Mouse (Mus musculus) erythroblast, adult 5-6 weeks (primary cell): ENCODE data around the gene Slc37a3. TPM values are rescaled to one million over a fixed set of nuclear protein-coding genes. Genes with fewer than 3 reads are reported as not detected.

Experiments
- ATAC-seq: replicated peaks from 2 replicates; pipeline ENCODE4 v1.8.0; 2016; ENCODE audit warnings: moderate number of reproducible peaks, mild to moderate bottlenecking, moderate TSS enrichment, inconsistent platforms; ENCODE audit not compliant: poor library complexity, low FRiP score, severe bottlenecking
- total RNA-seq, 2 experiments: library from RNA; stranded (forward) in 1 of 2; stranded (reverse) in 1 of 2; fragments of 150-400 nt in 1 of 2; fragments of 200-764, 138-1000 nt in 1 of 2; gene quantifications; 2 replicates each; pipeline versions ENCODE4 v1.2.3 to v1.2.4; 2015 to 2017; ENCODE audit warnings: low replicate concordance in 2 of 2

The Slc37a3 gene
- total RNA-seq (2015; ENCODE audit: low replicate concordance) (0.42 and 3.1 TPM in 2 replicates), total RNA-seq (2017; ENCODE audit: low replicate concordance) (1.7 and 9.2 TPM in 2 replicates)

DNA sequence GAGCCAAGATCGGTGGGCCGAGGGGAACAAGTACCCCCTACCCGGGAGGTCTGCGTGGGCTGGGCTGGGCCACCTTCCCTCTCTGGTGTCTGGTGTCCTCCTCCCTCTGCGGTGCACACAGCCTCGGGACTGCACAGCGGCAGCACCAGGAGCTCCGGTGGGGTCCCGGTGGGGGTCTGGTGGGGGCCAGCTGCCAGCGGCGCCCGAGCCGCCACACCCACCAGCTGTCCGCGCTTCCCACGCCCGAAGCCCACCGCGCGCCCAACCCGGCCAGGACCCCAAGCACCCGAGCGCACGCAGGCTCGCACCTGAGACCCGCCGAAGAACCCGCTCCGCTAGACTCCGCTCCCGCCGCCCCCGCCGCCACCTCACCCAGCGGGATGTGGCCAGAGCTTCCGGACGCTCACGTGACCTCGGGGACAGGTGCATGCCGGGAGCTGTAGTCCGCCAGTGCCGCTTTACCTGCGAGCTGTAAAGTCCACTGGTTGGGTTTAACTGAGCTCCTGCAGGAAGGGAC lies at the start of gene Slc37a3:
Gene Slc37a3 (minus strand): TSS at position 365 of the 517 bp plus-strand sequence.
- ATAC-seq: peak; percentile 96

GRCm38 (mm10) chr6:39426725-39427124 lies 49.2 kb upstream of the Slc37a3 start:
- no peak for ATAC-seq

DNA sequence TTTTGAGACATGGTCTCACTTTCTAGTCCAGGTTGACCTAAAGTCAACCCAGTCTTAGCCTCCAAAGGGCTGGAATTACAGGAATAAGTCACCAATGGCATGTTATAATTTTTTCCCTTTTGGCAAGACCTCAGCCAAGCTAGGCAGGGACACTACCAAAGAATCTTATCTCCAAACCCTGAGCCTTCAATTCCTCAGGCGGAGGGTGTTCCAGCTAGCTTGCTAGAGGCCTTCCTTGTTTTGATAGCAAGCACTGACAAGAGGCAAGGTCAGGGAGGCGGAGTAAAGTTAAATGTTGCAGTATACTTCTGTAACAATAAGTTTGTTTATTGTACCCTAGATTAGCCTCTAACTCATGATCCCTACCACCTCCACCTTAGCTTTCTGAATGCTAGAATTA lies 47.7 kb upstream of the Slc37a3 start:
- no peak for ATAC-seq

- ATAC-seq: peak; percentile 52
These were observed 46.2 kb upstream of the Slc37a3 start for GRCm38 (mm10) chr6:39423686-39424085.

DNA sequence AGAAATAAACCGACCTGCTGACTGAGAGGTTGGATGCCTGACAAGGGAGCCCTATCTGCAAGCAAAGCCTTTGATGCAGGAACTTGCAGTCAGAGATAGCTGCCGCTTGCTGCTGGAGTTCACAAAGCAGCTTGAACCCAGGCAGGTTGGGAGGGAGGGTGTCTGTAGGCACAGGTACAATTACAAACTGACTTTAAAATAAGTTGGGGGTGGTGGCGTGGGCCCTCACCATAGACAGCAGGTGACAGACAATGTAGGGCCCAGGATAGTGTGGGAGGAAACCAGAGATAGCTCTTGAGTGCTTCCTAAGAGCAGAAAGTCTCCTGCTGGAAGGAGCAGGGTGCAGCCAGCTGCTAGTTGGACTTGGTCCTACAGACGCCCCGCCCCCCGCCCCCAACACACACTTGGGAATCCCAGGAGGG lies 45.7 kb upstream of the Slc37a3 start:
- ATAC-seq: peak; percentile 31; the same call in 1 of the 2 replicates

DNA sequence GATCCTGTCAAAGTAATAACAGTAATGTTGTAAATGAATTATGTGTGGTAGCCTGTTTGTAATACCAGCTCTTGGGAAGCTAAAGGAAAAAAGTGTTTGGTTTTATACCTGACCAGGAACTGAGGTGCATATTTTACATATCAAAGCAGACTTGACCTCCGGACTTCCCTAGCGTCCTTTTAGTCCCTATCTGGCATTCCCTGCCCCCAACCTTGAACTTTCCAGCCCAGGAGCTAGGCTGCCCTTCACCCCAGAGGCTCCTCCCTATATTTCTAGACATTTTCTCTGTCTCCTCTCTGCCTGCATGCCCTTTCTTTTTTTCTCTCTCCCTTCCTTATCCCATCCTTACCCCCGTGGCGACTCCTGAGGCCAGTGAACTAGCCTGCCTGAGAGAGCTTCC lies 43.4 kb upstream of the Slc37a3 start:
- no peak for ATAC-seq

DNA sequence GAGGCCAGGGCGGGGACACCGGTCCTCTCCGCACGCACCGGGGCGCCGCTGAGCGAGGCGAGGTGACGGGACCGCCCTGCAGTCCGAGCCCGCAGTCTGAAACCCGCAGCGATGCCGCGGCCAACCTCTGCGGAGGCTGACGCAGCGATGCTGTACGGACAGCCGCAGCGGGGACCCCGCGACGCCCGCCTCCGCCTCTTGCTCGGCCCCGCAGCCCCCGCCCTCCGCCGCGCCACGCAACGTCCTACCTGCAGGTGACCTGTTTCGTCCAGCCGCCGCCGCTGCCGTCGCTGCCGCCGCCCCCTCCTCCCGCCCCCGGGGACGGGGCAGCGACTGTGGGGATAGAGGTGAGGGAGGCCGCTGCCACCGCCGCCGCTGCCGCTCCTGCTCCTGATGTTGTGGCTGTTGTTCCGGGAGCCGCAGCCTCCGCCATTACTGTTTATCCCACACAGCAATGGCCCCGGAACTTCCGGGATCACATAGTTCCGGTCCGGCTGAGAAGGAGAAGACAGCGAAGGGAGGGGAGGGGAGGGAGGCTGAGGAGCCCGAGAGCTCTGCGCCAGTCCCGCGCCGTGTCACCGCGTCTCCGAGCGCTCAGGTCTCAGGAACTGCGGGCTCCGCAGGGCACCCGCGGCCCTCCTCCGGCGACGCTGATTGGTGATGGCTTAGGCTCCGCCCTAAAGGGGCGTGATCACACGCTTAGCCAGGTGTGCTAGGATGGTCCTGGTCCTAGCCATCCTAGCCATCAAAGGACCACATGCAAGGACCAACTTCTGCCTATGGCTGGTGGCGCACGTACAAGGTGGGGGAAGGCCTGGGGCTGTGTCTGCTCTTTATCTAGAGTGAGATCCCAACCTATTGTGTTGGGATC lies 42.6 kb upstream of the Slc37a3 start, which contains the start of gene Mkrn1:
Gene Mkrn1 (minus strand): TSS at position 612 of the 871 bp plus-strand sequence.
- ATAC-seq: peak; percentile 69

DNA sequence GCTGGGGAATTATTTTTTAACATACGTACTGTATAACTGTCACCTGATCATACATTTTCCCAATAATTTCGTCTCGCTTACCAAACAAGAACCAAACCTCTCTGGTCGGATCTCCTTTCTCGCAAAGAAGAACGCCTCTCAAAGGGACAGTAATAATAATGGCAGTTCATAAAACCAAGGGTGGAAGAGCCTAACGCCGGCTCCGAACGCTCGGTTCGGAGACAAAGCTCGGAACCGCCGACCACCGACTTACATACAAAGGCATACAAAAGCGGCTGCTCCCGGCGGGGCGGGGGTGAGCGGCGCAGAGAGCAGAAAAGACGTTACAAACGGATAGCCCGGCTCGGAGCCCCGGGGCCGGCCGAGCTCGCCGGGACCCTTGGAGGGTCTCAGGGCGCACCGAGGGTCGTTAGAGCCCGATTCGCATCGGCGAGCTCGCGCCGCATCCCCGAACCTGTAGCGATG lies 41.9 kb upstream of the Slc37a3 start:
- ATAC-seq: no peak

DNA sequence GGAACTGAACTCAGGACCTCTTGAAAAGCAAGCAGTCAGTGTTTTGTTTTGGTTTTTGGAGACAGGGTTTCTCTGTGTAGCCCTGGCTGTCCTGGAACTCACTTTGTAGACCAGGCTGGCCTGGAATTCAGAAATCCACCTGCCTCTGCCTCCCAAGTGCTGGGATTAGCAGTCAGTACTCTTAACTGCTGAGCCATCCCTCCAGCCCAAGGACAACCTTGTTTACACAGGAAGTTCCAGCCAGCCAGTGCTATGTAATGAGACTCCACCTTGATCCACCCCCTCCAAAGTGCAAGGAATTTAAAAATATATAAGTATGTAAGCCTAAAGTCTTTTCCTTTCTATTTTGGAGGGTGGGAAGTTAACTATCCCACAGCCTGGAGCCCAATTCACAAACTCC lies 39.2 kb upstream of the Slc37a3 start:
- 0 out of 2 replicates have a peak, but pooled peaks have one; percentile 34 for ATAC-seq

DNA sequence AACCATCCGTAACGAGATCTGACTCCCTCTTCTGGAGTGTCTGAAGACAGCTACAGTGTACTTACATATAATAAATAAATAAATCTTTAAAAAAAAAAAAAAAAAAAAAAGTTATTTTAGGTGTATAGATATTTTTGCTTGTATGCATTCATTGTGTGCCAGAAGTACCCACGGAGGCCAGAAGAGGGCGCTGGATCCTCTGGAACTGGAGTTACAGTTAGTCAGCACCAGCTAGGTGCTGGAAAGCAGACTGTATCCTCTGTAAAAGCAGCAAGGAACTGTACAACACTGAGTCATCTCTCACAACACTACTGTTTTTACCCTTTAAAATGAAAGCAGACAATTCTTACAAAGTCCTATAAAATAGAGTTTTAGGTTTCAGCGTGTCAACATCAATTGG lies 38.3 kb upstream of the Slc37a3 start:
- 0 out of 2 replicates have a peak, but pooled peaks have one; percentile 27 for ATAC-seq

DNA sequence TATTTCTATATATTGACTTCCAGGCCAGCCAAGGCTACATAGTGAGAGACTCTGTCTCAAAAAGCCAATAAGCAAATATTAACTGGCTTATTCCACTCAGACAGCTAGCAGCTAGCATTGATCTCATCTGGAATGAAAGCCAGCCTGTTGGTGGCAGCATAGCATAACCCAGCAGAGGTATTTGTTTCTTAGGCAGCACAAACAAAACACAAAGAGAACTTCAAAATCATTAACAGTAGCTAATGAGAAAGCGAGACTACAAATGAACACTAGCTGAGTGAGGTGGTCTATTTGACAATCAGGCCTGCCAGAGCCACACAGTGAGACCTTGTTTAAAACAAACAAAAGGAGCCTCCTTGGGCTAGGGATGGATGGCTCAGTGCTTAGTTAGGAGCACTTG lies 36.6 kb upstream of the Slc37a3 start:
- no peak for ATAC-seq

- ATAC-seq: 0 out of 2 replicates have a peak, but pooled peaks have one; percentile 28
These were observed 29.0 kb upstream of the Slc37a3 start for GRCm38 (mm10) chr6:39406480-39406879.

DNA sequence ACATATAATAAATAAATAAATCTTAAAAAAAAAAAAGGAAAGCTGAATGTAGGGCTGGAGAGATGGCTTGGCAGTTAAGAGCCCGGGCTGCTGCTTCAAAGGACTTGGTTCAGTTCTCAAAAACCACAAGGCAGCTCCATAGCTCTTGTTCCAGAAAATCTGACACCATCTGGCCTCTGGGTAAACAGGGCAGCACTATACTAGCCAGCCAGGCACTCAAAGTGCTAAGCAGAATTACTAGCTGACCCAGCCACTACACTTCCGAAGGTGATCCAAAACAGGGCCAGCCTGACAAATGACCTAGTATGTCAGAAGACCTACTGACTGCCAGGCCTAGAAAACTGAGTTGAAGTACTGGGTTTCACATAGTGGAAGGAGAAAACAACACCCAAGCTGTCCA lies 25.7 kb upstream of the Slc37a3 start:
- ATAC-seq: no peak

DNA sequence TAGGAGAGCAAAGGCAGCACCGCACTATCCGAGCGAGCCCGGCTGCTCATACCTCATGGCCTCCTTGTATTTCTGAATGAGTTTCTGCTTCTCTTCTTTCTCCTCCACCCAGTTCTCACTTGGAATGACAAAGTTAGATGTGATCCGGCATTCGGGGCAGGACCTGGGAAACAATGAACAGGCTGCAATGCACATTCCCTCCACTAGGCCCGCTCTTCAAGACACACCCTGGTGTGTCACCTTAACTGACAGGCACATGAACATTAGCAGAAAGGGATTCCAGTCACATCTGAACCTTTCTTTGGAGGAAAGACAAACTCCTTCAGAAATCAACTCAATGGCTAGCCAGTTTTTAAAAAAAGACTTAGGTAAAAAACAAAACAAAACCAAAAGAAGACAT lies 22.9 kb upstream of the Slc37a3 start:
- ATAC-seq: 0 out of 2 replicates have a peak, but pooled peaks have one; percentile 11

GRCm38 (mm10) chr6:39398342-39398741 lies 20.9 kb upstream of the Slc37a3 start:
- no peak for ATAC-seq

GRCm38 (mm10) chr6:39397046-39397445 lies 19.6 kb upstream of the Slc37a3 start:
- ATAC-seq: no peak

DNA sequence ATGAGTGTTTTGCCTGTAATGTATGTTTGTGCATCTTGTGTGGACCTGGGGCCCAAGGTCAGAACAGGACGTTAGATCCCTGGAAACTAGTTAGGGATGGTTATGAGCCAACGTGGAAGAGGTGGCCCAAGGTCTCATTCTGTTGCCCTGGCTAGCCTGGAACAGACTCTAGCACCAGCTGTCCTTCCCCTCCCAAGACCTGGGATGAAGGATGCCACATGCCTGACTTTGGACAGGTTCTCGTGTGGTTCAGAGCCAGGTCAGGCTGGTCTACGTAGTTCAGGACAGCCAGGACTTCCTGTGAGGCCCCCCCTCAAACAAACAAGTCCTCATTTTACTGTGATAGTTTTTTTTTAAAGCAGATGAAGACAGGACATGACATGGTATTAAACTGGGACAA lies 18.4 kb upstream of the Slc37a3 start:
- ATAC-seq: 0 out of 2 replicates have a peak, but pooled peaks have one; percentile 26

DNA sequence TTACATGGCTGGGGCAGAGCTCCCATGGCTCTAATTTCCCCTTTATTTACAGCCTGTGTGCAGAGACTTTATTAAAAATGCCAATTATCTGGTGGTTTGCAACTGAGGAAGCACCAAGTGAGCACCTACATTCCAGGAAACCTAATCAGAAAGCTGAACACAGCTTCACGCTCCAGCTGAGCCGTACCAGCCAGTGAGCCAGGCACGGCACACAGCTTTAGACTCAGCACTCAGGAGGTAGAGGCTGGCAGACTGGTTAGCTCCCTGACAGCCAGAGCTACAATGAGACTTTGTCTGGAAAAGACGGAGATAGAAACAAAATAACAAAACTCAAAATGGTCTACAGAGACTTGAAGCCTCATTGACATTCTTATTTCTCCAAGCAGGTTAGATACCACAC lies 18.0 kb upstream of the Slc37a3 start:
- ATAC-seq: no peak

GRCm38 (mm10) chr6:39389988-39390387 lies 12.5 kb upstream of the Slc37a3 start:
- peak; percentile 17; the same call in 1 of the 2 replicates for ATAC-seq

DNA sequence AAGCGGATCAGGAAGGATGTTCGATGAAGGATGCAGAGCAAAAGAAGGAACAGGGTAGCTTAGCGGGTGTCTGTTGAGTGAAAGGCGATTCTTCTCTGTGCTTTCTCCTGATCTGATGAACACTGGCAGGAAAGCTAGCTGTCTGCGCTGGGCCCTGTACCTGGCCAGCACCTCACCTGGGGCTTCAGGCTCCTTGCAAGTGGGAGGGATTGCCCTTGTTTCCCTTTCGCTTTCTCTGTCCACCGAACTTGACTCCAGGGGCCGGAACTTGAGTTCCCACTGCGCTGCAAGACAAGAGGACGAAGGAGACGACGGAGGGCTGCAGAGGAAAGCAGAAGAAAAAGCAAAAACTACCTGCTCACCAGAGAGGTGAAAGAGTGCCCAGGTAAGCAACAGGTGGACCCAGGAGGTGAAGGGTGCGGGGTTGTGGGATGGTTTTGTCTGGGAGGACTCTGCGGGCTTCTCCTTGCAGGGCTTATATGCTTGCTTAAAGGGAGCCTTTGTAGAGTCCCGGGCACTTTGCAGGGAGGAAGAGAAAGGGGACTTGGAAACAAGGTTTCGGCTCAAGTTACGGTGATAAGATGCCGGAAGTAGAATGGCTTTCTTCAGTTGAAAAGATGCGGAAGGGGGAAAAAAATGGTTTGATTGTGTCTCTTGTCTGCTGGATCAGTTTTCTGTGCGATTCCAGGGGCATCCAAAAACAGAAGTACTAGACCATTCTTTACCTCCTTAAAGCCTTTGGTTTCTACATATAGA lies 3.8 kb upstream of the Slc37a3 start, which contains the start of gene Rab19:
Gene Rab19 (plus strand): TSS at position 51 of the 756 bp plus-strand sequence.
- ATAC-seq: no peak
